Mouse (Mus musculus) CH12.LX (cell line): ENCODE measurements around the gene Slc39a7. TPM values are rescaled to one million over a fixed set of nuclear protein-coding genes. Genes with fewer than 3 reads are reported as not detected.
A peak's percentile ranks its signal among the peaks of the same experiment; 100 is the strongest.

Source experiments
- DNase-seq: peaks from one replicate; pipeline ENCODE4 v3.0.0-alpha.2; 2013; ENCODE audit errors: extremely low read depth
- H3K27ac ChIP-seq: 2 replicates; pipeline ENCODE4 v1.5.1; 2012; ENCODE audit warnings: low read depth, mild to moderate bottlenecking, control low read depth, moderate library complexity; ENCODE audit not compliant: insufficient read depth
- H3K27me3 ChIP-seq: replicated peaks from 2 replicates; pipeline ENCODE3; 2012; ENCODE audit warnings: inconsistent platforms
- H3K36me3 ChIP-seq, 2 experiments: replicated peaks in 1 of 2; 2 replicates each; pipeline versions ENCODE3 to v1.6.1; 2012; ENCODE audit warnings: inconsistent platforms in 1 of 2, low read length in 1 of 2, mild to moderate bottlenecking in 1 of 2, mixed read lengths in 1 of 2, moderate library complexity in 1 of 2; ENCODE audit not compliant: control insufficient read depth in 1 of 2, insufficient read depth in 1 of 2
- H3K4me1 ChIP-seq, 2 experiments: 2 replicates each; pipeline ENCODE4 v1.6.1; 2012; ENCODE audit warnings: inconsistent platforms in 1 of 2, moderate library complexity in 1 of 2; ENCODE audit not compliant: insufficient read depth in 2 of 2, control insufficient read depth in 1 of 2
- H3K4me2 ChIP-seq: 2 replicates; pipeline ENCODE4 v1.6.1; 2012; ENCODE audit warnings: low read depth, mild to moderate bottlenecking, control low read depth; ENCODE audit not compliant: poor library complexity, insufficient read depth, severe bottlenecking
- H3K4me3 ChIP-seq, 3 experiments: fragments of 150-350 bp in 1 of 3; sonication (generic) in 1 of 3; replicated peaks in 1 of 3; 2 replicates each; pipeline versions ENCODE3 to v1.5.1; 2011 to 2012; ENCODE audit warnings: low read depth in 2 of 3, low read length in 2 of 3, mild to moderate bottlenecking in 2 of 3, moderate library complexity in 2 of 3, control low read depth in 1 of 3, improper control_type of control experiment in 1 of 3, inconsistent platforms in 1 of 3, mixed read lengths in 1 of 3; ENCODE audit not compliant: poor library complexity in 1 of 3
- H3K79me2 ChIP-seq: replicated peaks from 2 replicates; pipeline ENCODE4 v1.6.1; 2012; ENCODE audit warnings: mild to moderate bottlenecking, moderate library complexity; ENCODE audit not compliant: control insufficient read depth, poor library complexity, insufficient read depth, severe bottlenecking; ENCODE audit errors: extremely low read depth
- H3K9ac ChIP-seq: 2 replicates; pipeline ENCODE4 v1.6.1; 2012; ENCODE audit warnings: low read depth, mild to moderate bottlenecking, control low read depth, moderate library complexity; ENCODE audit not compliant: insufficient read depth
- H3K9me3 ChIP-seq: replicated peaks from 2 replicates; pipeline ENCODE3; 2012; ENCODE audit warnings: low read length, inconsistent platforms, mixed read lengths
- BHLHE40 ChIP-seq: IDR thresholded peaks from 2 replicates; pipeline ENCODE4 v1.6.1; 2011; ENCODE audit warnings: mild to moderate bottlenecking, low read depth, low read length, improper control_type of control experiment
- CHD2 ChIP-seq: IDR thresholded peaks from 2 replicates; pipeline ENCODE4 v1.6.1; 2011; ENCODE audit warnings: low read length, improper control_type of control experiment
- CTCF ChIP-seq, 2 experiments: IDR thresholded peaks in 1 of 2; conservative IDR thresholded peaks in 1 of 2; 2 replicates each; pipeline ENCODE4 v1.5.1; 2011 to 2012; ENCODE audit warnings: low read depth in 2 of 2, low read length in 2 of 2, improper control_type of control experiment in 1 of 2, inconsistent platforms in 1 of 2, mild to moderate bottlenecking in 1 of 2, moderate library complexity in 1 of 2
- ELF1 ChIP-seq: IDR thresholded peaks from 2 replicates; pipeline ENCODE4 v1.6.1; 2014; ENCODE audit warnings: low read depth, mild to moderate bottlenecking, inconsistent platforms, low read length, improper control_type of control experiment
- EP300 ChIP-seq: IDR thresholded peaks from 2 replicates; pipeline ENCODE4 v1.6.1; 2011; ENCODE audit warnings: low read length, improper control_type of control experiment
- IRF4 ChIP-seq: IDR thresholded peaks from 2 replicates; pipeline ENCODE4 v1.6.1; 2014; ENCODE audit warnings: low read depth, mild to moderate bottlenecking, inconsistent platforms, low read length, improper control_type of control experiment
- MAFK ChIP-seq: IDR thresholded peaks from 2 replicates; pipeline ENCODE4 v1.6.1; 2011; ENCODE audit warnings: low read length, improper control_type of control experiment; ENCODE audit not compliant: insufficient replicate concordance
- MAX ChIP-seq: IDR thresholded peaks from 2 replicates; pipeline ENCODE4 v1.6.1; 2011; ENCODE audit warnings: low read length, improper control_type of control experiment
- MYC ChIP-seq: IDR thresholded peaks from 2 replicates; pipeline ENCODE4 v1.6.1; 2011; ENCODE audit warnings: low read depth, mild to moderate bottlenecking, improper control_type of control experiment, low read length
- POLR2A ChIP-seq: IDR thresholded peaks from 2 replicates; pipeline ENCODE4 v1.6.1; 2011; ENCODE audit warnings: low read depth, mild to moderate bottlenecking, improper control_type of control experiment, low read length
- RAD21 ChIP-seq: IDR thresholded peaks from 2 replicates; pipeline ENCODE4 v1.6.1; 2011; ENCODE audit warnings: low read depth, mild to moderate bottlenecking, low read length, improper control_type of control experiment, moderate library complexity
- SMC3 ChIP-seq: IDR thresholded peaks from 2 replicates; pipeline ENCODE4 v1.6.1; 2011; ENCODE audit warnings: low read depth, low read length, improper control_type of control experiment
- USF1 ChIP-seq: IDR thresholded peaks from 2 replicates; pipeline ENCODE4 v1.6.1; 2014; ENCODE audit warnings: low read depth, mild to moderate bottlenecking, inconsistent platforms, low read length, improper control_type of control experiment
- USF2 ChIP-seq: conservative IDR thresholded peaks from 2 replicates; pipeline ENCODE4 v1.6.1; 2011; ENCODE audit warnings: low read depth, low read length, improper control_type of control experiment
- ZC3H11A ChIP-seq: IDR thresholded peaks from 2 replicates; pipeline ENCODE4 v1.6.1; 2012; ENCODE audit warnings: low read depth, mild to moderate bottlenecking, inconsistent platforms, low read length, improper control_type of control experiment
- ZMIZ1 ChIP-seq: IDR thresholded peaks from 2 replicates; pipeline ENCODE4 v1.6.1; 2012; ENCODE audit warnings: low read depth, mild to moderate bottlenecking, inconsistent platforms, low read length, improper control_type of control experiment
- ZNF384 ChIP-seq: IDR thresholded peaks from 2 replicates; pipeline ENCODE4 v1.6.1; 2012; ENCODE audit warnings: low read depth, low read length, improper control_type of control experiment, inconsistent platforms
- dilution Hi-C: fragments of 300-500 bp; cut with MboI; formaldehyde crosslinking; loops from 2 replicates; pipeline ENCODE4 v1.14.3; 2020; ENCODE audit warnings: low sequenced_read_pairs; ENCODE audit not compliant: extremely low pct_unique_long_range_greater_than_20kb, extremely low pct_ligation_motif_present
- in situ Hi-C: fragments of 300-500 bp; cut with MboI; formaldehyde crosslinking; loops from 3 replicates; pipeline ENCODE4 v1.14.3; 2019; ENCODE audit warnings: low sequenced_read_pairs, low pct_ligation_motif_present, low pct_unique_long_range_greater_than_20kb, mixed read lengths
- polyA plus RNA-seq: library from polyadenylated mRNA; unstranded; fragments of >175 nt; gene quantifications from 2 replicates; pipeline ENCODE4 v1.2.1, GENCODE M21; 2012; ENCODE audit warnings: low read depth; ENCODE audit not compliant: insufficient read length
- total RNA-seq, 2 experiments: library from RNA; depleted of rRNA; stranded (reverse); fragments of 300-350 nt in 1 of 2; fragments of >200 nt in 1 of 2; gene quantifications; 2 replicates each; pipeline ENCODE4 v1.2.3; 2012 to 2014

Gene Slc39a7
- total and polyA plus RNA-seq, 3 experiments: 96.8 to 116 (median 105) TPM

DNA sequence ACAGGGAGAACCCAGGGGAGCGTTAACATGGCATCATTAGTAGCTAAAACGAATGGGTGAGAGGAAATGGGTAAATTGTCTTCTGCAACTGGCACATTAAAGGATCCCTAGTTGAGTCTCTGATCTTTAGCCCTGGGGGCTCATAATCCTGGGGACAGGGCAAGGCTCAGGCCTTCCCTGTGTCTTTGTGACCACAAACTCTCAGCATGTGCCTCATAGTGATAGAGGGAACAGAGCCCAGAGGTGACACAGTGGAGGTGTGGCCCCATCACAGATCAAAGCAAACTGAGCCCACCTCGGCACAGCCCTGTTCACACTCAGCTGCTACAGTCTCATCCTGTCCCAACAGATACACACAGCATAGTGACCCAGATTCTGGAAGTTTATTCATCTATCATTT lies 35.8 kb downstream of the Slc39a7 start:
- H3K79me2 ChIP-seq: peaks cover 23% of the 10 kb centered on the region
- dilution Hi-C loops: no loop called here
- H3K4me2 ChIP-seq: no peak overlapping the region
- in situ Hi-C loops: loop anchor here (10.0 to 25.0 kb wide), 2 partner anchors 1389 to 1467 kb away; partner anchors contain the start of gene H2-Q10
- H3K36me3 ChIP-seq: peaks cover 33 to 41% of the 10 kb centered on the region in 2 experiments
- no peak overlapping the region for H3K4me3 ChIP-seq
- TF ChIP-seq ZMIZ1 (0 out of 2 replicates have a peak, but pooled peaks have one; percentile 39), CHD2 (no peak)
- H3K27ac ChIP-seq: no peak overlapping the region
- DNase-seq: no peak
- no peaks in the 10 kb centered on the region for H3K27me3 ChIP-seq
- peaks cover 13 to 29% of the 10 kb centered on the region in 2 experiments for H3K4me1 ChIP-seq
- H3K9ac ChIP-seq: no peak overlapping the region
- H3K9me3 ChIP-seq: no peaks in the 10 kb centered on the region

GRCm38 (mm10) chr17:33994959-33995358 lies 36.5 kb downstream of the Slc39a7 start:
- Histone ChIP-seq H3K27me3 (no peaks in the 10 kb centered on the region), H3K9me3 (no peaks in the 10 kb centered on the region), H3K27ac (no peak overlapping the region)
- dilution Hi-C loops (no loop called here), in situ Hi-C loops (loop anchor here (10.0 to 25.0 kb wide), 2 partner anchors 1390 to 1467 kb away; partner anchors contain the start of gene H2-Q10)
- no peak for DNase-seq
- TF ChIP-seq POLR2A: peak; percentile 37; the same call in 1 of the 2 replicates
- no peak for TF ChIP-seq ZC3H11A
- peak; percentile 83 for TF ChIP-seq MAFK
- 0 out of 2 replicates have a peak, but pooled peaks have one; percentile 14 for TF ChIP-seq CHD2
- 0 out of 2 replicates have a peak, but pooled peaks have one; percentile 16 for TF ChIP-seq ELF1
- 0 out of 2 replicates have a peak, but pooled peaks have one; percentile 31 for TF ChIP-seq ZMIZ1
- no peak for TF ChIP-seq EP300
- TF ChIP-seq, all 38 proteins: peak for 5
- peaks cover 22% of the 10 kb centered on the region for H3K79me2 ChIP-seq
- H3K9ac ChIP-seq: no peak overlapping the region
- peaks cover 13 to 29% of the 10 kb centered on the region in 2 experiments for H3K4me1 ChIP-seq
- H3K4me3 ChIP-seq: no peak overlapping the region
- H3K36me3 ChIP-seq: peaks cover 33 to 41% of the 10 kb centered on the region in 2 experiments
- H3K4me2 ChIP-seq: no peak overlapping the region

DNA sequence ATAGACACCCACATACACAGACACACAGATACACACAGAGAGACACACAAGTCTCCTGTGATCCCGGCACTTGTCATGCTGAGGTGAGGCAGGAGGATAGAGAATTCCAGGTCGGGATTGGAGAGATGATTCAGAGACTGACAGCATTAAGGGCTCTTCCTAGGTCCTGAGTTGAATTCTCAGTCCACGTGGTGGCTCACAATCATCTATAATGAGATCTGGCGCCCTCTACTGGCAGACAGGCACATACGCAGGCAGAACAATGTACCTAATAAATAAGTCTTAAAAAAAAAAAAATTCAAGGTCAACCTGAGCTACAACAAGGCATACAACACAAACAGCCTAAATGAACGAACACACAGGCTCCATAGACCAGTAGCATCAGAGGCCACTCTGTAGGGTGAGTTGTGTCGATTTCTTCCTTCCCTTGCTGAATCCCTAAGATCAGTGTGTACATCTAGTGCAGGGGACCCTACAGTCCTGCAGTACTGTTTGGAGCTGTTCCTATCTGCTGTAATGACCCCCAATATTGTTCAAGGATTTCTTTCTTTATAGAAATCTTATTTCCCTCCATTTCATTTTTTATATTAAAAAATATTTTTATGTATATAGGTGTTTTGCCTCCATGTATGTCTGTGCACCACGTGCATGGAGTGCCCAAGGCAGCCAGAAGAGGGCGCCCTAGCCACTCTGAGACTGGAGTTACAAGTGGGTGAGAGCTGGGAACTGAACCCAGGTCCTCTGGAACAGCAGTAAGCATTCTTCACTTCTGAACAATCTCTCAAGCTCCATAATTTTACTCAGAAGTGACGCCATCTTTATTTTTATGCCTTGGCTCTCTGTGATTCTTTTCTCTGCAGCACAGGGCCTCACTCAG lies 39.5 kb downstream of the Slc39a7 start:
- Histone ChIP-seq H3K9me3 (no peaks in the 10 kb centered on the region), H3K79me2 (no peaks in the 10 kb centered on the region; the same call in 1 of the 2 replicates), H3K27me3 (no peaks in the 10 kb centered on the region), H3K27ac (no peak overlapping the region), H3K4me2 (no peak overlapping the region; the same call in 1 of the 2 replicates), H3K4me1 (peaks cover 3 to 16% of the 10 kb centered on the region in 2 experiments), H3K4me3 (no peak overlapping the region), H3K36me3 (peaks cover 15 to 26% of the 10 kb centered on the region in 2 experiments), H3K9ac (no peak overlapping the region)
- dilution Hi-C loops (no loop called here), in situ Hi-C loops (loop anchor here (10.0 to 25.0 kb wide), 2 partner anchors 1393 to 1470 kb away; partner anchors contain the start of gene H2-Q10)
- DNase-seq: peak; percentile 89
- TF ChIP-seq BHLHE40: peak; percentile 50
- peak; percentile 95 for TF ChIP-seq ZNF384
- no peak for TF ChIP-seq IRF4
- TF ChIP-seq MAX: peak; percentile 62; the same call in 1 of the 2 replicates
- no peak for TF ChIP-seq ELF1
- TF ChIP-seq USF2: peak; percentile 86
- 0 out of 2 replicates have a peak, but pooled peaks have one; percentile 41 for TF ChIP-seq MYC
- peak; percentile 85 for TF ChIP-seq USF1
- peak; percentile 8; the same call in 1 of the 2 replicates for TF ChIP-seq SMC3
- TF ChIP-seq CTCF (conservative IDR thresholded peaks at IDR 0.05 in 1 of 2, IDR thresholded peaks at IDR 0.05 in 1 of 2; ENCODE audit: low read depth in 2 of 2, low read length in 2 of 2): peak; percentile 70 to 89
- peak; percentile 31 for TF ChIP-seq RAD21
